Mouse (Mus musculus): Measurements from ENCODE around the gene Memo1. TPM values are rescaled to one million over a fixed set of nuclear protein-coding genes. Genes with fewer than 3 reads are reported as not detected.

Memo1 gene
- polyA plus RNA-seq, 1 experiment from 2014 or later: 85.0 TPM

- DNase-seq (ENCODE audit: low read depth, low spot score) (no peak), ATAC-seq (peak; percentile 13)
- no peak for TF ChIP-seq CTCF (IDR thresholded peaks at IDR 0.05)
- POLR2A ChIA-PET: interaction anchor here (0.7 to 1.0 kb wide), 2 partner anchors 76 to 897 kb away, joined by 3 read pairs; no protein-coding TSS in a partner anchor
- H3K27me3 ChIP-seq: no peaks in the 10 kb centered on the region
- in situ Hi-C loops (cut with MboI; ENCODE audit: low pct_unique_long_range_greater_than_20kb): loop anchor here (5.0 to 25.0 kb wide), 2 partner anchors 42 to 1457 kb away; partner anchors contain the start of gene Ypel5
- CTCF ChIA-PET: no interaction called here
Observed at GRCm38 (mm10) chr17:74293687-74294425, 1.5 kb downstream of the Memo1 start.

GRCm38 (mm10) chr17:74291640-74292361 is 3.5 kb downstream of the Memo1 start:
- ATAC-seq (no peak), DNase-seq (ENCODE audit: low read depth, low spot score) (no peak)
- POLR2A ChIA-PET: interaction anchor here (0.6 kb wide), 1 partner anchor 1482 kb away, joined by 4 read pairs; no protein-coding TSS in a partner anchor
- in situ Hi-C loops (cut with MboI; ENCODE audit: low pct_unique_long_range_greater_than_20kb): loop anchor here (5.0 to 25.0 kb wide), 2 partner anchors 40 to 1454 kb away; partner anchors contain the start of gene Ypel5
- TF ChIP-seq CTCF (IDR thresholded peaks at IDR 0.05): no peak
- no peaks in the 10 kb centered on the region for H3K27me3 ChIP-seq
- CTCF ChIA-PET: interaction anchor here (1.5 kb wide), 2 partner anchors 11 to 46 kb away, joined by 3 to 4 read pairs; no protein-coding TSS in a partner anchor

GRCm38 (mm10) chr17:74290869-74291268 is 4.5 kb downstream of the Memo1 start:
- DNase-seq (ENCODE audit: low read depth, low spot score): no peak
- ChIA-PET CTCF (interaction anchor here (1.5 kb wide), 1 partner anchor 45 kb away, joined by 3 read pairs; no protein-coding TSS in a partner anchor), POLR2A (no interaction called here)
- ATAC-seq: no peak
- no peak for TF ChIP-seq CTCF (IDR thresholded peaks at IDR 0.05)
- H3K27me3 ChIP-seq: no peaks in the 10 kb centered on the region
- in situ Hi-C loops (cut with MboI; ENCODE audit: low pct_unique_long_range_greater_than_20kb): loop anchor here (5.0 to 25.0 kb wide), 2 partner anchors 39 to 1454 kb away; partner anchors contain the start of gene Ypel5

GRCm38 (mm10) chr17:74290198-74290597 is 5.1 kb downstream of the Memo1 start:
- in situ Hi-C loops (cut with MboI; ENCODE audit: low pct_unique_long_range_greater_than_20kb): loop anchor here (5.0 to 25.0 kb wide), 2 partner anchors 38 to 1453 kb away; partner anchors contain the start of gene Ypel5

GRCm38 (mm10) chr17:74288626-74289025 is 6.7 kb downstream of the Memo1 start:
- POLR2A ChIA-PET: no interaction called here
- in situ Hi-C loops (cut with MboI; ENCODE audit: low pct_unique_long_range_greater_than_20kb): loop anchor here (25.0 kb wide), 1 partner anchor 1451 kb away; the partner anchor contains the start of gene Ypel5
- DNase-seq (ENCODE audit: low read depth, low spot score) (no peak), ATAC-seq (peak; percentile 95)
- TF ChIP-seq CTCF (IDR thresholded peaks at IDR 0.05): no peak
- CTCF ChIA-PET: interaction anchor here (0.8 to 1.6 kb wide), 5 partner anchors 9 to 64 kb away, joined by 3 to 7 read pairs (median 4); no protein-coding TSS in a partner anchor
- H3K27me3 ChIP-seq: no peaks in the 10 kb centered on the region

More at GRCm38 (mm10) chr17:74290198-74290597, 5.1 kb downstream of the Memo1 start:
- no peak for TF ChIP-seq CTCF (IDR thresholded peaks at IDR 0.05)
- H3K27me3 ChIP-seq: no peaks in the 10 kb centered on the region
- POLR2A ChIA-PET: no interaction called here
- CTCF ChIA-PET: interaction anchor here (1.5 kb wide), 2 partner anchors 21 to 48 kb away, joined by 4 read pairs; no protein-coding TSS in a partner anchor
- DNase-seq (ENCODE audit: low read depth, low spot score) (no peak), ATAC-seq (no peak)

- DNase-seq (ENCODE audit: low read depth, low spot score) (no peak), ATAC-seq (no peak)
- TF ChIP-seq CTCF (IDR thresholded peaks at IDR 0.05): no peak
- CTCF ChIA-PET: interaction anchor here (0.9 kb wide), 1 partner anchor 43 kb away, joined by 3 read pairs; no protein-coding TSS in a partner anchor
- no peaks in the 10 kb centered on the region for H3K27me3 ChIP-seq
- in situ Hi-C loops (cut with MboI; ENCODE audit: low pct_unique_long_range_greater_than_20kb): loop anchor here (25.0 kb wide), 1 partner anchor 1449 kb away; the partner anchor contains the start of gene Ypel5
- POLR2A ChIA-PET: no interaction called here
Observed at GRCm38 (mm10) chr17:74286140-74286730, 9.1 kb downstream of the Memo1 start.

- in situ Hi-C loops (cut with MboI; ENCODE audit: low pct_unique_long_range_greater_than_20kb): loop anchor here (25.0 kb wide), 1 partner anchor 1448 kb away; the partner anchor contains the start of gene Ypel5
- CTCF ChIA-PET: no interaction called here
- POLR2A ChIA-PET: no interaction called here
- ATAC-seq (no peak), DNase-seq (ENCODE audit: low read depth, low spot score) (no peak)
- no peaks in the 10 kb centered on the region for H3K27me3 ChIP-seq
- no peak for TF ChIP-seq CTCF (IDR thresholded peaks at IDR 0.05)
Observed at GRCm38 (mm10) chr17:74285730-74286129, 9.6 kb downstream of the Memo1 start.

- DNase-seq (ENCODE audit: low read depth, low spot score) (no peak), ATAC-seq (no peak)
- POLR2A ChIA-PET: no interaction called here
- TF ChIP-seq CTCF (IDR thresholded peaks at IDR 0.05): no peak
- CTCF ChIA-PET: no interaction called here
- in situ Hi-C loops (cut with MboI; ENCODE audit: low pct_unique_long_range_greater_than_20kb): loop anchor here (25.0 kb wide), 1 partner anchor 1447 kb away; the partner anchor contains the start of gene Ypel5
- no peaks in the 10 kb centered on the region for H3K27me3 ChIP-seq
Observed at GRCm38 (mm10) chr17:74284397-74285115, 10.8 kb downstream of the Memo1 start.

- POLR2A ChIA-PET: no interaction called here
- in situ Hi-C loops (cut with MboI; ENCODE audit: low pct_unique_long_range_greater_than_20kb): loop anchor here (25.0 kb wide), 1 partner anchor 1445 kb away; the partner anchor contains the start of gene Ypel5
- ATAC-seq: no peak
Observed at GRCm38 (mm10) chr17:74282024-74282423, 13.3 kb downstream of the Memo1 start.

More at GRCm38 (mm10) chr17:74282024-74282423, 13.3 kb downstream of the Memo1 start:
- H3K27me3 ChIP-seq: no peaks in the 10 kb centered on the region
- CTCF ChIA-PET: no interaction called here
- no peak for DNase-seq (ENCODE audit: low read depth, low spot score)
- TF ChIP-seq CTCF (IDR thresholded peaks at IDR 0.05): no peak
